Mouse (Mus musculus): Measurements from ENCODE around the gene Nol6.
"Not testable (repeated sequence)": the region's sequence is repeated elsewhere in the genome, so short reads cannot be mapped to it uniquely, and the experiment has no call there.

Nol6 gene

DNA sequence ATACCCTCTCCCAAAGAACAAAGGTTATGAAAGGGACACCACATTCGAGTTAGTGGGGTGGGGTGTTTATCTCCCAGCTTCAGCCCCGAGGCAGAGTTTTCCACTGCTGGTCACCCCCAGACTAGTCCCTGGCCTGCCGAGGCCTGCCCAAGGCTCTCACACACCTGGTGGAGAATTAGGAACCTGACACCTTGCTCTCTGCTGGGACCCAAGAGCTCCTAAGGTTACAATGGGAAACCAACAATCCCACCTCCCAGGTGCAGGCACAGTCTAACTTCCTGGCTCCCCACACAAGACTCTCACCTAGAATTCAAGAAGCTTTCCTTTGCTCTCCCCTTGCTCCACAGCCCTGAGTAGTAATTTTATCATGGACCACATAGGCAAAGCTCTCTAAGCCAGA lies 7.4 kb downstream of the Nol6 start:
- DNase-seq: no peak

DNA sequence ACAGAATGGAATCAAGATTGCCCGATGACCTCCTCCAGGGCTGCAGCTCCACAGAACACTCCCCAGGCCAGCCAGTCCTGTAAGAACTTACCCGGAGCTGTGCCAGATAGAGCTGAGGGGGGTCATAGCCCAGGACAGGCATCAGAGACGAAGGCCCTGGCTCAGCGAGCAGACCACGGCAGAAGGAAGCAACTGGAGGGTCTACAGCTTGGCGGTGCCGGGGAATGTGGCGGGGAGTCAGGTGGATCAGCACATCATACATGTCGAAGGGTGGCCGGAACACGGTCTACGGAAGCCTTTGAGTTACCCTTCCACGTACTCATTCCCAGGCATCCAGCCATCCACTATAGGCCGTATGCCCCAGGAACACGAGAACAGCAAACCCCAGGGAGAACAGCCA lies 8.5 kb downstream of the Nol6 start:
- DNase-seq: no peak

DNA sequence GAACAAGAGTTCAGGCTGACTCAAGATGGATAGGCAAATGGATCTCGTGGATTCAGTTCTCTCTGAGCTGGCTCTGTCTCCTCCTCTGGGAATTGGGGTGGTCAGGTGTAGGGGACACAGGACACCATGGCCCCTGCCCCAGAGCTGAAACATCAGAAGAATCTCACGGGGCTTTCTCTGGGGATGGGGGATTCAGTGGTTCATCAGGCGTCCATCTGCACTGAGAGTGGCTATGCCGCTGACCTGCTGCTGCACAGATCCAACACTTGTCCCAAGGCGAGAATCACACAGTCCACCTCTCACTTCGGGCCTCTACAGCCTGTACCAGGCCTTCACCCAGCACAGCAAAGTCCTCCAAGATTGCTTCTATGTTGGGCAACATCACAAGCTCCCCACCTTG lies 9.2 kb downstream of the Nol6 start:
- no peak for DNase-seq

DNA sequence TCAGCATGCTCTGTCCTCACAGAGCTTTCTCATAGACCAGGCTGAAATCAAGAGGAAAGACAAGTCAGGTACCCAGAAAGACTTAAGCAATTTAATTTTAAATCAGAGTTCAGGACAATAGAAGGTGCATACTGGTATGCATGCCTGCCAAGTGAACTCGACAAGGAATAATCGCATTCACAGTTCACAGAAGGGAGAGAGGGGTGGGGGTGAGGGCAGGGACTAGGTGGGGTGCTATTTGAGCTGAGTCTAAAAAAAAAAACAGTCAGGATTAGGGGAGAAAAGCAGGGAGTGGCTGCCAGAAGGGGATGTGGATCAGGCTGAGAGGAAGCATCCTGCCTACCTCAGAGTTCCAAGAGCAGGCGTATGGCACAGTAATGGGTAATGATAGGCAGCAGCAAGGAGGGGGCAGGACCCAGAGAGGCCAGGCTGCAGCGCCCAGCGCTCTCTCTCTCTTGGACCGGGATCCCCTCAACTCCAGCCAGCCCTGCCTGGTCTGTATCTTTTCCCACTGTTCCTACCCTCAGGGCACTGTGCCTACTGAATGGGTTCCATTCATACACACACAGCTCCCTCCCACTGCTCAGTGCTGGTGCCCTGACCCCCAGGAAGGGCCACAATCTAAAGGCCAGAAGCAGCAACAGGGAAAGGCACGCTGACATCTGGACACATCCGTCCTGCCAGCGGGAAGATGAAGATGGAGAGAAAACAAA lies 9.7 kb downstream of the Nol6 start:
- no peak for DNase-seq

DNA sequence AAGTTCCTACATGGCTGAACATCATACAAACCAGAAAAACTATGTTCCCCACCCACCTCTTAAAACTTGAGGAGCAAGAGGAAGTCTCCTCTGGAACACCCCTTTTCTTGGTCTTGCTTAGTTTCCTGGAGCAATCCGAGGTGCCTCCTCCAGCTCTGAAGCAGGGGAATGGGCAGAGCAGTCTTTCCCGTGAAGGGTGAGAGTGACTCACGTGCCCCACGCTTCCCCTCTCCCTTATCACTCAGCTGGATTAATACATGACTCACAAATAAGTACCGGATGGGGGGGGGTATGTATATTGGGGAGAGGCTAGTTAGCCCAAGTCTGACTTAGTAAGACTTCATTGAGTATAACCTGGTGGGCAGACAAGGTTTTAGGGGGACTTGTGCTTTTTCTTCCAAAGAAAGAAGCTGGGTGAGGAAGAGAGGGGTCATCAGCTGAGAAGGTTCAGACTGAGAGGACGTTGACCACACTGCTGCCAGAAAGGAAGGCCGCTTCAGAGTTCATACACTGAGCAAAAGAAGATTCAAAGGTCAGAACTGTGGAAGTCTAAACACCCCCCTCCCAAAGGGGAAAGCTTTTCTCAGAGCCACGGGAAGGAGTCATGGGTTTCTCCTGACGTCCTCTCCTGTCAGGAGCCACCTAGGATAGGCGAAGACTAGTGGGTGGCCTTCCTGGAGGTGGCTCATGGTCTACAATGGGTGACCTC lies 15.4 kb downstream of the Nol6 start:
- DNase-seq: no peak

DNA sequence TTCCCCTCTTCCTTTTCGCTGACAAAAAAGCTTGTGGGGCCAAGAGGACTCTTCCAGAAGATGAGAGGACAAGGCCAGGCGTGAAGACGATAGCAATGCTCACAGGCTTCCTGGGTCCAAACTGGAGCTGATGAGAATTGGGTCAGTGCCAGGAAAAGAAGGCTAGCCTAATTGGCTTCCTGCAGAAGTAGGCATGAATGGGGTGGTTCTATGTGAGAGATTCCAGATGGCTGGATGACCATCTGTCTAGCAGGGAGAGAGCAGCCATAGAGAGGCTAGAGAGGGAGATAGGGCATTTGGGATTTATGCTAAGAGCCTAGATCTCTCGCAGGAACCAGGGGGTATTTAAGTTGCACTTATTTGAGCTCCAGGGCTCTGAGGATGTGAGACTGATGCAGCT lies 16.8 kb downstream of the Nol6 start:
- DNase-seq: no peak

DNA sequence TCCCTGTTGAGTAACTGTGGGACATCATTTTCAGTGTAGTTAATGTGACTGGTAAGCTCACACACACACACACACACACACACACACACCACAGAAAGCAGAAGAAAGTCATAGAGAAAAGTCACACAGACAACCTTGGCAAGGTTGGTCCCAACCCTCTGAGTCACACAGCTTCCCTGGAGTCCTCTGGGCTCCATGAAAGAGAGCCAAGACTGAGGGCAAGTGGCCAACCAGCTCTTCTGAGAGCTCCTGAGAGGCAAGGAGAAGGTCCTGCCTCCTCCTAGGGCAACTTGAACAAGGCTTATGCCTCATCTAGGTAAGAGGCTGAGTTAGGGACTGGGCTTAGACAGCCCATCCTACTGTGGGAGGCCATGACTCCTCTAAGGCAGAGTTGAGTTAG lies 21.4 kb downstream of the Nol6 start:
- DNase-seq: no peak

DNA sequence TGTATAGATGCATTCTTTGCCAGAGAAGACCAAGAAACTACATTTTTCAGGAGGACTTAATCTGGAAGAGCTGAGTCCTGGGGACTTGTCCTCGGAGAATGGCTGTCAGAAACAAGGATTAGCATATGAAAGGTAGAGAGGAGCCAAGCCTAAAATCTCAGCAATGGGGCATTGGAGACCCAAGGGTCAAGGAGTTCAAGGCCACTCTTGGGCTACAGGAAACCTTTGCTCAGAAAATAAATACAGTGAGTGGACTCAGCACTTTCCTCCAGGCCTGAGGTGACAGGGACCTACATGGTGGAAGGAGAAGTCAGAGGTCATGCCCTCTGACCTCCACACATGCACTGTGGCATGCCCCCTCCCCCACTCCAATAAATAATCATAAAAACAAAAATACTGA lies 23.3 kb downstream of the Nol6 start:
- DNase-seq: no peak

DNA sequence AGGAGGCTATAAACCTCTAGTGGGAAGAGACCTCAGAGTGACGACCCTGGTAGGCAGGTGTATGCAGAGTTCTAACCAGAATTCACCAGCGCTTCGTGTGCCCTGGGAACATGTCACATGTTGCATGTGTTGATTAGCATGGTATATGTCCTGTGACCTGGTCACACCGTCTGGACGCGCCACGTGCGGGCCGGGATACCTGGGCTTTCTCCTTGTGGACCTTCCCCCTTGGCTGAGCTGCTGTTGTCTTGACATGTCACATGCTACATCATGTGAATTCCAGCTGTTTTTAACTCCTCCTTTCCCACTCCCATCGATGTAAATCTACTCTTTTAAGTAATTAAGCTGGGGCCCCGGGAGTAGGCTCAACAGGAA lies 25.7 kb downstream of the Nol6 start:
- DNase-seq: no peak

DNA sequence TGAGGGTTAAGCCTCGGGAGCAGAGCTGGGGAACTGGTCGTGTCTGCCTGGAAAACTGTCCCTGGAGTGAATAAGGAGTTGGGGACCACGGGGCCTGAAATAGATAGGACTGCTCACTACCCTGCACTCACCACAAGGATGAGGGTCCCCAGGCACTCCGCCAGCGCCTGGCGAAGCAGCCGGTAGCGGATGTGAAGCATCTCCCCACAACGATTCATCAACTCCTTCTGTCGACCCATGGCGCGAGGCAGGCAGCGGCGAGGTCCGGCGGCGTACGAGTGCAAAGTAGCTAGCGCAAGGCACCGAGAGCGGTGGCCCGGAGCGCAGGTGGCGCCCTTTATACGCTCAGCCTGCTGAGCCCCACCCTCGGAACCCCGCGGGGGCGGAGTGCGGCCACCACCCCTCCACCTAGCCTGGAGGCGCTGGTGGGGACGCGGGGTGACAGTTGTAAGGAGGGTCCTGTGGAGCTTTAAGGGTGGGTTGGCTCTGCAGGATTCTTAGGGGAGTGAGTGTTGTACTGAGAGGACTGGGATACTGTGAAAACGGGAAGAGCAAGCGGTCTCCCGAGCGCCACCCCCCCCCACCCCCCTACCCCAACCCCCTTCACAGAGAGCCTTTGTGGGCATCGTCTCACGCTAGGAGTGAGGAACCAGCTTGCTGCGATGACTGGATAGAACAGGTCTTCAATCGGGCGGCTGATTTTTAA lies 26.2 kb downstream of the Nol6 start, which contains the start of gene Aqp3:
TSS of gene Aqp3 (minus strand) at position 313 of the 706 bp plus-strand sequence.
- DNase-seq: no peak

DNA sequence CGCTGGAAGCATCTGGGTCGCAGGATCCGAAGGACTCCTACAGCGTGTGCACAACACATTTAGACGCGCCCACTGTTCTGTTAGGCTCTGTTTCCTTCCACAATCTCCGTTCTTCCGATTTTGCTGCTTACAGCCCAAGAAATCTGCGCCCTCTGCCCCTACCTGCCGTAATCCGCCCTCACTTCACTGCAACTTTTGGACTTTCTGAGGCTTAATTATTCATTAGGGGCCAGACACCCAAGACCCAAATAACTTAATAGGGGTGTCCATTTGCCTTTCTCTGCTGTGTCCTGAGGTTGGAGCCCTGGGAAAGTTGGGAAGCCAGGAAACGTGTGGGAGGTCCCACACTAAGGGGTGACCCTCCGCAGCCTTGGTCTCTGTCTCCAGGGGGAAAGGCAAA lies 26.9 kb downstream of the Nol6 start:
- no peak for DNase-seq

DNA sequence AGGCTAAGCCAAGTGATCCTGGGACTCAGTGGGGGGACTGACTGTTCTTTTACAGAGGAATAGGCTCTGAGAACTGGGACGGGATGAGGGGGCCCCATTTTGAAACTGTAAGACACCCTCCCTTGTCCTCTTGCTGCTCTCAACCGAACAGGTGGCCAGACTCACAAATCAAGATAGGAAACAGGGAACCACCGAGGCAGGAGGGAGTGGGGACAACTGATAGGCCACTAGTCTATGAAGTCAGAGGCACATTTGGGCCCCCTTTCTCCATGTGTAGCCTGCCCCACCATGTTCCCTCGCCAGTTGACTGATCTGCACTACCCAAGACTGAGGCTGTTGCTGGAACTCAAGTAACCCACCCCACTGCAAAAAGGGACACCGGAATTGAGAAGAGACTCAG lies 27.5 kb downstream of the Nol6 start:
- no peak for DNase-seq

DNA sequence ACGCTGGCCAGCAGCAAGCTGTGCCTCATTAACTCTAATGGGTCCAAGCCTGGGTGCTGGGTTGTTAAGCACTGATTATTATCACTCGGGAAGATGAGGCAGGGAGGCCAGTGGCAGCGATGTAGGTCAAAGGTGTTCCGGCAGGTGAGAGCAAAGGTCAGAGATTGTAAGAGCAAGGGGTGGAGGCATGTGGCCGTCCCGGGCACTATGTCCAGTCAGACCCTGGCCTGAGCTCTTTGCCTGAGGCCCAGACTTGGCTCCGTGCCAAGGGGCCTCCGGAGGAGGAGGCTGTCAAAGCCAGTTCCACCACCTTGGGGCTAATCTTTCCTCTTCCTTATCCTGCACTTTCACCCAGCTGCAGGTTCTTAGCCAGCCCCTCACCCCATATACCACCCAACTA lies 28.1 kb downstream of the Nol6 start:
- DNase-seq: no peak

DNA sequence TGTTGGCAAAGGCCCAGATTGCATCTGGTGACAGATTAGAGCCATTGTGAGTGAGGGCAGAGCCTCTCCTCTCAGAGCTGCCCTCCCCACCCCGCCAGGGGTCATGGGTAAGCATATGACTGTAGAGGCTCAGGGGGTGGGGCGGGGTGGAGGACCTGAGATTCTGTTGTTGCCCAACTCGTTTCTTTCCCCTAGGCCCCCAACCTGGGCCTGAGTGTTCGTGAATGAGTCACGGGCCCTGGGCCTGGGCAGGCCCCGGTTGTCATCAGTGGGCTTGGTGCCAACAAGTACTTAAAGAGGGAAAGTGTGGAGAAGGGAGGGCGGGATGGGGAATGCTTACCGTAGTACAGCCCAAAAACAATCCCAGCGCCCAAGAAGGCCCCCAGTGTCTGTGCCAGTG lies 29.9 kb downstream of the Nol6 start:
- no peak for DNase-seq

DNA sequence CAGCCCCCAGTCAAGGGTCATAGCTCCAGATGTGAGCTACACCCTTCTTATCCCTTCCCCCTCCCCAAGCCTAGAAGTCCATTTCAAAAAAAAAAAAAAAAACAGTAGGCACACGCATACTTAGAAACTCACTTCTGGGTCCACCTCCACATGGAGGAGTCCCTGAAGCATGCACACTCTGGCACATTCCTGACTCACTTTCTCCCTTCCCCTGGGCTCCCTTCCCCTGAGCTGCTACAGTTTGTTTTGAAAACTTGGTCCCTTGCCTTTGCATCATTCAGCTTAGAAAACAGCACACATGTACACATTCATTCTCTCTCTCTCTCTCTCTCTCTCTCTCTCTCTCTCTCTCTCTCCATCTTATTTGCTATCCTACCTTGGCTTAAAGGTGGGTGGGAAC lies 31.3 kb downstream of the Nol6 start:
- DNase-seq: no peak

DNA sequence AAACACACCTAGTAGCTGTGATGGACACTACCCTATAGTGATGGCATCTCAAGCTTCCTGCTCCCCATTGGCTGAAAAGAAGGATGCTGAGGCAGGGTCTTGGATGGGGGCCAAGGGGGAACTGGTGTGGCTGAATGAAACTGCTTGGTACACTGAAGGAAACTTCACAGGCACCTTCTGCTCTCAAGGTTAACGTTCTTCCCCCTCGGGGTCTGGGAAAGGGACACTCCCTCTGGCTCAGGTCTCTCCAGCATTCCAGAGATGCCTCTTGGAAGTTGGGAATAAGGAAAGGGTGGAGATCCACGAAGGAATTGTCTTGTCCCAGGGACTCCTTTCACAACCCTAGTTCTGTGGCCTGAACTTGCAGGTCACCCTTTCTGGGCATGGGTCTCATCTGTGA lies 32.9 kb downstream of the Nol6 start:
- DNase-seq: no peak

DNA sequence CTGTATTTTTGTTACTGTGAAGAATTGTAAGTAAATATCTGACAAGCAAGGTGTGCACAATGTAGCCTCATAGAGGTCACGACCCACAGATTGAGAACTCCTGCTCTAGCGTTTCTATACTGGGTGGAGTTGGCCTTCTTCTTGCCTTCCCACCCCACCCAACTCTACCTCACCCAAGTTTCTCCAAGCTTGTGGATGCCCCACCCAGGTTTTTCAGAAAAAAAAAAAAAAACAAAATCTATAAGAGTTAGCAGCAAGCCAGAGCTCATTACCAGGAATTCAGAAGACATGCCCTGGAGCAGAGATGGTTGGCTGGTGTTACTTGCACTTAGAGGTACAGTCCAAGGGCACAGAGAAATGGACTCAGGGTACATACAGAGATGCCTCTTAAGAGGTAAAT lies 34.5 kb downstream of the Nol6 start:
- no peak for DNase-seq

DNA sequence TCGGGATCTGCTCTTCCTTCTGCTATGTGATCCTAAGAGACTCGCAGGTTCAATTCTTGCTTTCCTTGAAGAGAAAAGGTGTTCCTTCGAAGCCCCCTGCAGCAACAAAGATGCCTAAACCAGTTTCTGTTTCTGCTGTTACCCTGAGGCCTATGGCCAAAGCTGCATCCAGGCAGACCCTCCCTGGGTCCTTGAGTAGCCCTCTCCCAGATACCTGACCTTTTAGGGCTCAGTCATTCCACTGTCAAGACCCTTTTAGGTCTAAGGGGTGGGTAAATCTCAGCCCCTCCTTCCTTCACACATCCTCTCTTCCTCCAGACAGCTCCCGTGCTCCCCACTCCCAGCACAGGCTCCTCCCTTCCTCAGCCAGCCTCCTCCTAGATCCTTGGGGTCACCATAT lies 35.1 kb downstream of the Nol6 start:
- no peak for DNase-seq

DNA sequence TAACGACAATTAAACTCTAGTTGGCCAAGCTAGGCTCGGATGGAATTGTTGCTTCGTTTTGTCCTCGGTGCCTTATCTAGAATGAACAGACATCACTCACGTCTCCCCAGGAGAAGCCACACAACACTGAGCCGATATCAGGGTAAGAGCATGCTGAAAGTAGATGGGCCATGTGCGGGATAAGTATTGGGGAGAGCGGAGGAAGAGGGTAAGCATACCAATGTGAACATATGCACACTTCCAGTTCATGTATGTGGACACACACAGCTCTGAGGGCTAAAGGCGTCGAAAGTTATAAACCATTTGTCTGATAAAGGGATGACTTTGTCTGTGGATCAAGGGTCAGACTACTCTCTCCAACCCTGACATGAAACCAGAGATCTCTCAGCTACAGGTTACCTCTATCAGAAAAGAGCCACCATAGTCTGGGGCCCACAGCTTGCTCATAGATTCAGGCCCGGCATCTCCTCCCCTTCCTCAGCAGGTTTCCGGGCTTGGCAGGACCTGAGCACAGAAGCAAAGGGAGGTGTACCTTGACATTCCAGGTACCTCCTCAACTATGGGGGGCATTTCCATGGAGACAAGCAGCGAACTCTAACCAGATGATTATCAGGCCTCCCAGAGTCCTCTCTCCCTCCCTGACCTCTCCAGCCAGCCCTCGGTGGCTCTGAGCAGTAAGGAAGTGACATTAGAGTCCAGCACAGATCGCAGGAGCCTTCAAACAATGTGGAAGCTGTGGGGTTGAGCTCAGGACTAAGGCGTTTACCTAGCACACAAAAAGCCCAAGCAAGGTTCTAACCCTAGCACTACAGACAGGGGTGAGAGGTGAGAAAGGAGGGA lies 36.6 kb downstream of the Nol6 start:
- DNase-seq: no peak

DNA sequence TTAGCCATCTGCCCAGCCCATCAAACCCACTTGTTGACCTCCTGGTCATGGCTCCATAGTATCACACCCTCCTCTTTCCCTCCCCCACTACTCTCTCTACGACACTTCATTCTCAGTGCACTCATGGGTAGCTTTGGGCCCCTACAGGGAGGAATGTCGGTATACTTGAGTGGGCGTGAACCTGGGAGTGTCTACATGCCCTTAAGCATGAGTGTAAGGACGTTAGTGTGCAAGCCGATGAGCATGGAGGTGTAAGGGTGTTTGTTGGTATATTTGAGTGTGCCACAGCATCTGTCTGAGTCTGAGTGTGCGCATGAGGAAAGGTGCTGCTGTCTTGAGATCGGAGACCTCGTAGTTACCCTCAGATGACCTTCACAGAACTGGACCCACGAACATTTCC lies 37.3 kb downstream of the Nol6 start:
- DNase-seq: no peak

DNA sequence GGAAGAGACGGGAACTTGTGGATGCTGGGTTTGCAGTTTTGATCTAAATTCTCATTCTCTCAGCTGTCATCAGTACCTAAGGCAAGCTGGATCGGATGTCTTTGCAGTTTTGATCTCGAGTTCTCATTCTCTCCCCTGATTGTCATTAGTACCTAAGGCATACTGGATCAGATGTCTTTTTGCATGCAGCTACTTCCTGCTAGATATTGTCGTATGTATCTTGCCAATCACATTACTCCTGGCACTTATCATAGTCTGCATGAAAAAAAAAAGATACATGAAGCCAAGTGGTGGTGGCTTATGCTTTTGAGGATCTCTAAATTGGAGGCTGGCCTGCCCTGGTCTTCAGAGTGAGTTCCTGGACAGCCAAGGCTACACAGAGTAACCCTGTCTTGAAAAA lies 39.4 kb downstream of the Nol6 start:
- no peak for DNase-seq

DNA sequence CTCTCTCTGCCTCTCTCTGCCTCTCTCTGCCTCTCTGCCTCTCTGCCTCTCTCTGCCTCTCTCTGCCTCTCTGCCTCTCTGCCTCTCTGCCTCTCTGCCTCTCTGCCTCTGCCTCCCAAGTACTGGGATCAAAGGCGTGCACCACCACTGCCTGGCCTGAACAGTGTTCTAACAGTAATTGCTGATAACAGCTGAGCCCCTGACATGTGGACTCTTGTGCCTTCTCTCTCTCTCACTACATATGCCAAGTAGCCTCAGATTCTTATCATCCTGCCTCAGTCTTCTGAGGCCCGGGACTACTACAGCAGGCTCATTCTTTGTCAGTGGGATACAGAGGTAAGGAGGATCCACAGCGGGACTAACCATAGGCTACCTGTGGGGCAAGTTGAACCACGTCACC lies 41.5 kb downstream of the Nol6 start:
- not testable (repeated sequence) for DNase-seq

DNA sequence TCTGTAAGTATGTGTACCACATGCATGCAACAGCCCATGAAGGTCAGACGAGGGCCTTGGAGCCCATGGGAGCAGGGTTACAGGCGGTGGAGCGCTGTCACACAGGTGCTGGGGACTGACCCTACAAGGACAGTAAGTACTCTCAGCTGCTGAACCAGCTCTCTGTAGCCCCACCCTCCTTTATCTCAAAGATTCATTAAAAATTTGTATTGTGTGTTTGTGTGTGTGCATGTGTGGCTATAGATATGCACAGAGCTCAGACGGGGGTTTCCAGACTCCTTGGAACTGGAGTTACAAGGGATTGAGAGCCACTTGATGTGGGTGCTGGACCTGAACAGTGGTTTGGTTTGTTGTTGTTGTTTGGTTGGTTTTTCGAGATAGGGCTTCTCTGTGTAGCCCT lies 42.5 kb downstream of the Nol6 start:
- DNase-seq: no peak

Data from right cerebral cortex, adult 18-20 months (tissue).